13 mouse cellular contexts compared by ENCODE assay signal in the genomic region with DNA sequence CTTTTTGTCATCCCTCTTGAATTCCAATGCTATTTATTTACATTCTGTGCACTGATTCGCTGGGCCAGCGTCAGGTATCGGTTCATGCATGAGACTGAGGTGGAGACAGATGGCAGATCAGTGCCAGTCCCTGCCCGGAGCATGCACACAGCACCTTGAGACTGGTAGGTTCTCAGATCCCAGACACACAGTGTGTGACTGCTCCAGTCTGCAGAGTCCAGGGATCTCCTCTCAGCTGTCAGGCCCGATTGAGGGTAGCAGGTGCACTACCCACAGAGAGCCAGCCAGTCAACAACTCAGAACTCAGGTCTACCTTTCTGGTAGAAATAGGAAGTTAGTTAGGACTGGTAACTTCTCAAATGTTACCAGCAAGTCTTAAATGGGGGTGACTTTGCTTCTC. TPM values are rescaled to one million over a fixed set of nuclear protein-coding genes. Genes with fewer than 3 reads are reported as not detected.
DNase-seq lines count a peak whose midpoint lies in the region; ATAC-seq and TF ChIP-seq lines count a peak whose summit lies in the region.
"Had no signal": no experiment of that assay in that cellular context is flagged by ENCODE, and none has a peak within 500 bp of the region (broad histone marks: within the 10 kb centered on the region; RNA-seq: fewer than 3 reads in every experiment).

No protein-coding gene starts in this region.

- H3K4me3 ChIP-seq in embryonic facial prominence, embryonic 14.5 days (ENCODE audit: low read depth, low read length), result no peak overlapping the region
- H3K4me3 ChIP-seq in embryonic facial prominence, embryonic 10.5 days, result no peak overlapping the region
- no peak overlapping the region for H3K4me3 ChIP-seq in hindbrain, postnatal 0 days (ENCODE audit: low read length)
- H3K4me3 ChIP-seq in hindbrain, embryonic 10.5 days, result no peak overlapping the region
- H3K4me3 ChIP-seq in lung, adult 2 months (replicated peaks; ENCODE audit: extremely low read depth, low read depth, low read length), result no peak overlapping the region
- H3K4me3 ChIP-seq: kidney, embryonic 15.5 days had no signal

- no peak for TF ChIP-seq POLR2A in lung, adult 2 months (IDR thresholded peaks at IDR 0.05; ENCODE audit: borderline replicate concordance, extremely low read depth, low read depth, low read length)

- TF ChIP-seq CTCF in hindbrain, postnatal 0 days (IDR thresholded peaks at IDR 0.05; ENCODE audit: low read depth), result no peak
- TF ChIP-seq CTCF in lung, adult 2 months (IDR thresholded peaks at IDR 0.05; ENCODE audit: insufficient read depth, low read length), result no peak

- H3K9me3 ChIP-seq in embryonic facial prominence, embryonic 14.5 days (ENCODE audit: control insufficient read depth, low read length), result no peaks in the 10 kb centered on the region
- H3K9me3 ChIP-seq in embryonic facial prominence, embryonic 10.5 days, result no peaks in the 10 kb centered on the region
- no peaks in the 10 kb centered on the region for H3K9me3 ChIP-seq in hindbrain, postnatal 0 days (ENCODE audit: low read length)
- H3K9me3 ChIP-seq in hindbrain, embryonic 10.5 days, result no peaks in the 10 kb centered on the region
- H3K9me3 ChIP-seq: kidney, embryonic 15.5 days had no signal

- peak; percentile 66 for ATAC-seq in embryonic facial prominence, embryonic 14.5 days (ENCODE audit: low read depth)
- peak; percentile 50; the same call in 1 of the 2 replicates for ATAC-seq in hindbrain, postnatal 0 days

- H3K9ac ChIP-seq in embryonic facial prominence, embryonic 14.5 days (ENCODE audit: low read depth, low read length), result no peak overlapping the region
- H3K9ac ChIP-seq in hindbrain, postnatal 0 days (replicated peaks; ENCODE audit: low read length), result no peak overlapping the region
- H3K9ac ChIP-seq: kidney, embryonic 15.5 days; liver, embryonic 14.5 days had no signal

- 69% methylated on average over 5 of the region's 5 CpGs for WGBS in embryonic facial prominence, embryonic 14.5 days
- WGBS in embryonic facial prominence, embryonic 10.5 days, result 87% methylated on average over 5 of the region's 5 CpGs
- WGBS in hindbrain, postnatal 0 days, result 56% methylated on average over 5 of the region's 5 CpGs
- 87% methylated on average over 5 of the region's 5 CpGs for WGBS in hindbrain, embryonic 10.5 days
- 74% methylated on average over 5 of the region's 5 CpGs for WGBS in lung, adult 2 months

- no peak overlapping the region for H3K27ac ChIP-seq in embryonic facial prominence, embryonic 14.5 days (replicated peaks; ENCODE audit: low read depth, low read length)
- H3K27ac ChIP-seq in embryonic facial prominence, embryonic 10.5 days (replicated peaks), result no peak overlapping the region
- 0 out of 2 replicates have a peak overlapping the region, but pooled peaks have one; percentile 37 for H3K27ac ChIP-seq in hindbrain, postnatal 0 days
- H3K27ac ChIP-seq in hindbrain, embryonic 10.5 days, result no peak overlapping the region
- H3K27ac ChIP-seq: liver, embryonic 14.5 days had no signal

- peaks cover 19% of the 10 kb centered on the region for H3K4me1 ChIP-seq in embryonic facial prominence, embryonic 14.5 days (ENCODE audit: control insufficient read depth, insufficient read depth, low read length)
- peaks cover 47% of the 10 kb centered on the region for H3K4me1 ChIP-seq in embryonic facial prominence, embryonic 10.5 days
- peaks cover 14% of the 10 kb centered on the region; the same call in 1 of the 2 replicates for H3K4me1 ChIP-seq in hindbrain, postnatal 0 days (ENCODE audit: insufficient read depth, low read length)
- peaks cover 48% of the 10 kb centered on the region for H3K4me1 ChIP-seq in hindbrain, embryonic 10.5 days (replicated peaks)
- H3K4me1 ChIP-seq in lung, adult 2 months (ENCODE audit: control insufficient read depth, insufficient read depth, low read length), result peaks cover 12% of the 10 kb centered on the region

- no peaks in the 10 kb centered on the region for H3K27me3 ChIP-seq in embryonic facial prominence, embryonic 14.5 days (replicated peaks; ENCODE audit: control insufficient read depth, insufficient read depth, low read length)
- H3K27me3 ChIP-seq in embryonic facial prominence, embryonic 10.5 days (replicated peaks; ENCODE audit: low read depth, poor library complexity, severe bottlenecking), result no peaks in the 10 kb centered on the region
- no peaks in the 10 kb centered on the region for H3K27me3 ChIP-seq in hindbrain, postnatal 0 days (ENCODE audit: insufficient read depth, low read length)
- H3K27me3 ChIP-seq in hindbrain, embryonic 10.5 days (ENCODE audit: insufficient read depth, poor library complexity, severe bottlenecking), result no peaks in the 10 kb centered on the region
- H3K27me3 ChIP-seq: kidney, embryonic 15.5 days had no signal

- no peak for DNase-seq in embryonic facial prominence, embryonic 14.5 days (ENCODE audit: low spot score)
- no peak for DNase-seq in embryonic facial prominence, embryonic 10.5 days (ENCODE audit: low spot score)
- no peak for DNase-seq in hindbrain, postnatal 0 days (ENCODE audit: low spot score)
- DNase-seq in hindbrain, embryonic 10.5 days (ENCODE audit: low spot score), result no peak
- peak; percentile 85 for DNase-seq in brain, adult 2 months (ENCODE audit: low read depth, low spot score)
- DNase-seq in cerebellum, postnatal 14 days, result peak; percentile 63 to 77
- DNase-seq in lung, adult 2 months, result no peak
- no peak for DNase-seq in adipocyte (ENCODE audit: low spot score)
- DNase-seq: adrenal gland, postnatal 36 days; lung, postnatal 10 days; right cerebral cortex, postnatal 25 days had no signal

- no peak overlapping the region for H3K4me2 ChIP-seq in embryonic facial prominence, embryonic 14.5 days (ENCODE audit: low read depth, low read length)
- no peak overlapping the region for H3K4me2 ChIP-seq in hindbrain, postnatal 0 days (ENCODE audit: low read depth, low read length)
- H3K4me2 ChIP-seq: kidney, embryonic 15.5 days had no signal

- H3K36me3 ChIP-seq in embryonic facial prominence, embryonic 14.5 days (ENCODE audit: control insufficient read depth, insufficient read depth, low read length), result no peaks in the 10 kb centered on the region
- no peaks in the 10 kb centered on the region for H3K36me3 ChIP-seq in embryonic facial prominence, embryonic 10.5 days (replicated peaks)
- H3K36me3 ChIP-seq in hindbrain, postnatal 0 days (ENCODE audit: insufficient read depth, low read length), result no peaks in the 10 kb centered on the region
- no peaks in the 10 kb centered on the region for H3K36me3 ChIP-seq in hindbrain, embryonic 10.5 days
- H3K36me3 ChIP-seq: kidney, embryonic 15.5 days had no signal

RNA-seq across cellular contexts. Expression of gene B4galt5, which starts 18.4 kb away (rescaled TPM):
- 17.9 and 24.3 TPM in 2 replicates for polyA plus RNA-seq in embryonic facial prominence, embryonic 14.5 days (2014; fragmentation: Nextera tagmentation; extraction: Ambion mirVana)
- 7.3 and 8.7 TPM in 2 replicates for polyA plus RNA-seq in embryonic facial prominence, embryonic 10.5 days (2016; fragmentation: Nextera tagmentation; extraction: Ambion mirVana)
- 60.5 and 67.5 TPM in 2 replicates for total RNA-seq in hindbrain, postnatal 0 days (2014; rRNA removed)
- polyA plus RNA-seq in hindbrain, postnatal 0 days (2015; fragmentation: Nextera tagmentation; extraction: Ambion mirVana), result 28.9 and 31.5 TPM in 2 replicates
- 8.4 and 10.6 TPM in 2 replicates for polyA plus RNA-seq in hindbrain, embryonic 10.5 days (2016; fragmentation: Nextera tagmentation; extraction: Ambion mirVana)
- 17.7 and 20.5 TPM in 2 replicates for polyA plus RNA-seq in lung, adult 2 months (2012; rRNA removed)

Comparison
In these comparisons a context has a peak if more than half of its experiments do, and no peak if none do; other contexts are left out.
1. DNase-seq: peak in brain, adult 2 months (single experiment) and cerebellum, postnatal 14 days (2 of 2); none in embryonic facial prominence, embryonic 14.5 days (single experiment), embryonic facial prominence, embryonic 10.5 days (single experiment), hindbrain, postnatal 0 days (single experiment), hindbrain, embryonic 10.5 days (single experiment), lung, adult 2 months (single experiment) and adipocyte (single experiment).